Mouse (Mus musculus) lung, adult 2 months (tissue): ENCODE data around the gene Adam6b.

Experiments used
- CTCF ChIP-seq: fragments of 200-500 bp; IDR thresholded peaks from 2 replicates; pipeline ENCODE4 v1.5.1; 2011; ENCODE audit warnings: mild to moderate bottlenecking, low read length, control low read depth; ENCODE audit not compliant: insufficient read depth
- POLR2A ChIP-seq: fragments of 200-500 bp; IDR thresholded peaks from 2 replicates; pipeline ENCODE4 v1.6.1; 2011; ENCODE audit warnings: low read depth, mild to moderate bottlenecking, control low read depth, low read length, borderline replicate concordance; ENCODE audit errors: extremely low read depth

GRCm38 (mm10) chr12:113484971-113485485 lies 4.3 kb upstream of the Adam6b start:
- no peak for TF ChIP-seq POLR2A
- TF ChIP-seq CTCF: no peak
